Mouse (Mus musculus): ENCODE measurements around the gene Rnf144b.

DNA sequence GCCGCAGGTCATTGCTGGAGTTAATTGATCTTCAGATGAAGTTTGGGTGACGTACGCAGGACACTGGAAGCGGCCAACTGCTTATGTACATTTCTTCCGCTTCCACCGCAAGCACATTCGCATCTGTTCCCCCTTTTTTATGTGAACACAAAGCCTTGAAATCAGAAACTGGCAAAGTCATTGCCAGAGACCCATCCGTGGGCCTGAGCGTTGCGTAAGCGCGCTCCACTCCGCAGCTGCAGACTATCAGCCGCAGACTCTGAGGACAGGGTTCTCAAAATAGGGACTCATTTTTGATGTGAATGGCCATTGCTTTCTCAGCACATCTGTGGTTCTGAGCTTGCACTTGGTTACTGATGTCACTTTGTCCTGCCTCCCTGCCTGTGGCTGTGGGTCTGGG, 28.6 kb downstream of the Rnf144b start:
- TF ChIP-seq EP300 (optimal IDR thresholded peaks at IDR 0.05) (no peak), CTCF (IDR thresholded peaks at IDR 0.05; ENCODE audit: low read depth) (no peak)

All from stomach, postnatal 0 days (tissue).